Mouse (Mus musculus) CH12.LX (cell line): ENCODE data around the gene Tcp11.

ENCODE experiments used
- CTCF ChIP-seq, 2 experiments: IDR thresholded peaks in 1 of 2; conservative IDR thresholded peaks in 1 of 2; 2 replicates each; pipeline ENCODE4 v1.5.1; 2011 to 2012; ENCODE audit warnings: low read depth in 2 of 2, low read length in 2 of 2, improper control_type of control experiment in 1 of 2, inconsistent platforms in 1 of 2, mild to moderate bottlenecking in 1 of 2, moderate library complexity in 1 of 2
- EP300 ChIP-seq: IDR thresholded peaks from 2 replicates; pipeline ENCODE4 v1.6.1; 2011; ENCODE audit warnings: low read length, improper control_type of control experiment
- ETS1 ChIP-seq: conservative IDR thresholded peaks from 2 replicates; pipeline ENCODE4 v1.6.1; 2012; ENCODE audit warnings: low read depth, mild to moderate bottlenecking, inconsistent platforms, low read length, improper control_type of control experiment, moderate library complexity
- KAT2A ChIP-seq: IDR thresholded peaks from 2 replicates; pipeline ENCODE4 v1.6.1; 2012; ENCODE audit warnings: low read length, improper control_type of control experiment, inconsistent platforms; ENCODE audit not compliant: insufficient replicate concordance
- MAFK ChIP-seq: IDR thresholded peaks from 2 replicates; pipeline ENCODE4 v1.6.1; 2011; ENCODE audit warnings: low read length, improper control_type of control experiment; ENCODE audit not compliant: insufficient replicate concordance
- MAX ChIP-seq: IDR thresholded peaks from 2 replicates; pipeline ENCODE4 v1.6.1; 2011; ENCODE audit warnings: low read length, improper control_type of control experiment
- POLR2A ChIP-seq: IDR thresholded peaks from 2 replicates; pipeline ENCODE4 v1.6.1; 2011; ENCODE audit warnings: low read depth, mild to moderate bottlenecking, improper control_type of control experiment, low read length
- USF2 ChIP-seq: conservative IDR thresholded peaks from 2 replicates; pipeline ENCODE4 v1.6.1; 2011; ENCODE audit warnings: low read depth, low read length, improper control_type of control experiment
- ZNF384 ChIP-seq: IDR thresholded peaks from 2 replicates; pipeline ENCODE4 v1.6.1; 2012; ENCODE audit warnings: low read depth, low read length, improper control_type of control experiment, inconsistent platforms

DNA sequence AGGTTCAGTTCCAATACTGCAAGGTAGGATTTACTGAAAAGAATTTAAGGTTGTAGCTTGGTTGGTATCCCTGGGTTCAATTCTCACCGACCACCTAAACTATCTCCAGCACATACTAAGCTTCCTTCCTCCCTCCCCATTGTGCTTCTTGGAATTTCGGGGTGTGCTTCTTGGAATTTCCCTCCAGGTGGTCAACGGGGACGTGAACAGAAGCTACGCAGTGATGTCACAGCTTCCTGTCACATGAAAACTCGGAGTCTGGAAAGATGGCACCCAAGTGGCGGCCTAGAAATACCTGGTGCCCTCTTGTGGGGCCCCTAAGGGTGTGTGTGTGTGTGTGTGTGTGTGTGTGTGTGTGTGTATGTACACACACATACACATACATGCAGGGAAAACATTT is 1.4 kb upstream of the Tcp11 start:
- TF ChIP-seq KAT2A = no peak
- TF ChIP-seq USF2 = no peak
- TF ChIP-seq MAFK = no peak
- no peak for TF ChIP-seq ETS1
- TF ChIP-seq EP300 = no peak
- no peak for TF ChIP-seq MAX
- no peak for TF ChIP-seq CTCF (conservative IDR thresholded peaks at IDR 0.05 in 1 of 2, IDR thresholded peaks at IDR 0.05 in 1 of 2; ENCODE audit: low read depth in 2 of 2, low read length in 2 of 2)
- TF ChIP-seq POLR2A = no peak
- TF ChIP-seq ZNF384 = no peak
